Mouse (Mus musculus) forebrain, embryonic 16.5 days (tissue): ENCODE measurements around the gene Pou6f2. TPM values are rescaled to one million over a fixed set of nuclear protein-coding genes. Genes with fewer than 3 reads are reported as not detected.
A peak's percentile ranks its signal among the peaks of the same experiment; 100 is the strongest.

Experiments
- ATAC-seq: fragments of 200-750 bp; cut with Nextera tagmentation; 2 replicates; pipeline ENCODE4 v1.8.0; 2017; ENCODE audit warnings: mild to moderate bottlenecking, moderate library complexity
- H3K27ac ChIP-seq: fragments of 300-500 bp; sonication (generic); 2 replicates; pipeline ENCODE4 v1.5.1; 2014; ENCODE audit warnings: low read length, control low read depth
- H3K27me3 ChIP-seq: fragments of 300-500 bp; sonication (generic); replicated peaks from 2 replicates; pipeline ENCODE4 v1.6.1; 2014; ENCODE audit warnings: low read length; ENCODE audit not compliant: control insufficient read depth, insufficient read depth
- H3K36me3 ChIP-seq: fragments of 300-500 bp; sonication (generic); 2 replicates; pipeline ENCODE4 v1.6.1; 2014; ENCODE audit not compliant: control insufficient read depth, insufficient read depth
- H3K4me1 ChIP-seq: fragments of 300-500 bp; sonication (generic); replicated peaks from 2 replicates; pipeline ENCODE4 v1.6.1; 2014; ENCODE audit warnings: low read length; ENCODE audit not compliant: control insufficient read depth, insufficient read depth
- H3K4me2 ChIP-seq: fragments of 300-500 bp; sonication (generic); 2 replicates; pipeline ENCODE4 v1.6.1; 2014; ENCODE audit warnings: mild to moderate bottlenecking, low read length, control low read depth
- H3K4me3 ChIP-seq: fragments of 300-500 bp; sonication (generic); replicated peaks from 2 replicates; pipeline ENCODE4 v1.5.1; 2014; ENCODE audit warnings: mild to moderate bottlenecking, low read length, control low read depth
- H3K9ac ChIP-seq: fragments of 300-500 bp; sonication (generic); replicated peaks from 2 replicates; pipeline ENCODE4 v1.6.1; 2014; ENCODE audit warnings: low read depth, low read length, control low read depth
- H3K9me3 ChIP-seq: fragments of 300-500 bp; sonication (generic); 2 replicates; pipeline ENCODE4 v1.6.1; 2016; ENCODE audit warnings: low read length; ENCODE audit not compliant: control insufficient read depth
- WGBS: fragments of 180-500 bp; shearing (Covaris S2); extraction: QIAGEN DNeasy Blood & Tissue Kit; methylation state at CpG from one replicate; pipeline ENCODE4 v1.1.7; 2014; 5-methylcytosine and 5-hydroxymethylcytosine counted together
- polyA plus RNA-seq: library from polyadenylated mRNA; unstranded; fragments of >200 nt; fragmentation: Nextera tagmentation; extraction: Ambion mirVana; gene quantifications from 2 replicates; pipeline ENCODE4 v1.2.1, GENCODE M21; 2015

Pou6f2 gene
- polyA plus RNA-seq: 4.6 and 6.5 TPM in 2 replicates

GRCm38 (mm10) chr13:18397586-18397985, at the start of gene Pou6f2:
Pou6f2 (minus strand) TSS chr13:18397686.
- 88% methylated on average over 6 of the region's 6 CpGs for WGBS

GRCm38 (mm10) chr13:18439858-18440257, 42.4 kb upstream of the Pou6f2 start:
- Histone ChIP-seq H3K36me3 (no peaks in the 10 kb centered on the region), H3K27ac (no peak overlapping the region), H3K4me3 (no peak overlapping the region), H3K4me1 (no peaks in the 10 kb centered on the region), H3K9me3 (no peaks in the 10 kb centered on the region), H3K4me2 (no peak overlapping the region), H3K27me3 (no peaks in the 10 kb centered on the region), H3K9ac (no peak overlapping the region)
- ATAC-seq: no peak
- WGBS: 67% methylated on average over 3 of the region's 3 CpGs

More at GRCm38 (mm10) chr13:18397586-18397985, at the start of gene Pou6f2:
- no peak within 1 kb of the TSS for H3K9ac ChIP-seq
- H3K4me2 ChIP-seq: no peak within 1 kb of the TSS
- no peak within 1 kb of the TSS for H3K27ac ChIP-seq
- no peak within 1 kb of the TSS for H3K4me3 ChIP-seq
- ATAC-seq: no peak
- no peaks in the 10 kb centered on the region for H3K9me3 ChIP-seq
- no peaks in the 10 kb centered on the region for H3K4me1 ChIP-seq
- no peaks in the 10 kb centered on the region for H3K36me3 ChIP-seq
- H3K27me3 ChIP-seq: no peaks in the 10 kb centered on the region

GRCm38 (mm10) chr13:18387673-18388072, 9.8 kb downstream of the Pou6f2 start:
- Histone ChIP-seq H3K36me3 (no peaks in the 10 kb centered on the region), H3K4me2 (no peak overlapping the region), H3K9ac (no peak overlapping the region), H3K4me3 (no peak overlapping the region), H3K27ac (no peak overlapping the region), H3K4me1 (no peaks in the 10 kb centered on the region), H3K27me3 (no peaks in the 10 kb centered on the region), H3K9me3 (no peaks in the 10 kb centered on the region)
- no peak for ATAC-seq
- 84% methylated on average over 4 of the region's 4 CpGs for WGBS

DNA sequence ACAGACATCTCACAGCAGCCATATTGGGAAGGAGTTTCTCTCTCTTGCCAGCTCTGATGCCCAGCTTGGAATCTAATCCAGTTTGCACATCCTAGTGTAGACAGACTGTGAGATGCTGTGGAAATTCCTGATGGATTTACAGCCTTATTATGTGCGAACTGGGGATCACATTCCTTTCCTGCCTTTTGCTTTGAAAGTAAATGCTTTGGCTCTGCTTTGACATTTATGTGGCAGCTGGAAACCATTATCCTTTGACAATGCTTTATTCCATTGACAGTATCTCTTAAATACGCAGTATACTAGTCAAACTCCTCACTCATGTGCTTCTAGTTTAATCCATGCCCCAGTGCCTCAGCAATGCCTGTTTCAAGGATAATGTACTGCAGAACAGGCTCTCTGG, 34.1 kb downstream of the Pou6f2 start:
- H3K27me3 ChIP-seq: no peaks in the 10 kb centered on the region
- no peak overlapping the region for H3K27ac ChIP-seq
- H3K9ac ChIP-seq: no peak overlapping the region
- no peaks in the 10 kb centered on the region for H3K9me3 ChIP-seq
- 50% methylated on average over 2 of the region's 2 CpGs for WGBS
- ATAC-seq: no peak
- no peaks in the 10 kb centered on the region for H3K36me3 ChIP-seq
- H3K4me1 ChIP-seq: no peaks in the 10 kb centered on the region
- H3K4me2 ChIP-seq: no peak overlapping the region
- no peak overlapping the region for H3K4me3 ChIP-seq

GRCm38 (mm10) chr13:18344580-18345333, 52.7 kb downstream of the Pou6f2 start:
- Histone ChIP-seq H3K27ac (no peak overlapping the region), H3K27me3 (no peaks in the 10 kb centered on the region), H3K9me3 (no peaks in the 10 kb centered on the region), H3K4me1 (no peaks in the 10 kb centered on the region), H3K4me2 (no peak overlapping the region), H3K4me3 (no peak overlapping the region), H3K36me3 (no peaks in the 10 kb centered on the region), H3K9ac (no peak overlapping the region)
- ATAC-seq: no peak
- 84% methylated on average over 4 of the region's 4 CpGs for WGBS

GRCm38 (mm10) chr13:18338910-18339501, 58.5 kb downstream of the Pou6f2 start:
- Histone ChIP-seq H3K27me3 (no peaks in the 10 kb centered on the region), H3K4me1 (no peaks in the 10 kb centered on the region), H3K27ac (no peak overlapping the region), H3K9me3 (no peaks in the 10 kb centered on the region), H3K9ac (no peak overlapping the region), H3K4me2 (no peak overlapping the region), H3K36me3 (no peaks in the 10 kb centered on the region), H3K4me3 (no peak overlapping the region)
- no peak for ATAC-seq
- 76% methylated on average over 10 of the region's 10 CpGs for WGBS

- no peak overlapping the region for H3K4me3 ChIP-seq
- H3K4me2 ChIP-seq: no peak overlapping the region
- no peak overlapping the region for H3K27ac ChIP-seq
- ATAC-seq: peak; percentile 18; the same call in 1 of the 2 replicates
- no peak overlapping the region for H3K9ac ChIP-seq
- no peaks in the 10 kb centered on the region for H3K9me3 ChIP-seq
- no peaks in the 10 kb centered on the region for H3K36me3 ChIP-seq
- no peaks in the 10 kb centered on the region for H3K4me1 ChIP-seq
- H3K27me3 ChIP-seq: no peaks in the 10 kb centered on the region
- WGBS: 46% methylated on average over 2 of the region's 2 CpGs
These were observed 59.5 kb downstream of the Pou6f2 start for GRCm38 (mm10) chr13:18338022-18338421.

DNA sequence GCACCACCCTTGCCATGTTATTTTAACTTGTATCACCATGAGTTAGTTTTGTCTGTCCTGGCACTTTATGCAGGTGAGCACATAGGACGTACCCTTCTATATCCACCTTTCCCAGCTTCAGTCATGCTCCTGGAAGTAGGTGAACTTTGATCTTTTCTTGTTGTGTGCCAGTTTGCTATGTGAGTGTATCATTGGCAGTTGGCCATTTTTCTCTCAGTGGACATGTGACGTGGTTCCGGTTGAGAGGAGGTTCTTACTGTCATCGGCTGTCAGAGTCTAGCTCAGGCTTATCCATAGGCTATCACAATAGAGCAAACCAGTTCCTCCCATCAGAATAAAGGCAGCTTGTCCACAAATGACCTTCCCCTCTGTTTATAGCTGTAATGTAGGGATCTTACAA, 63.5 kb downstream of the Pou6f2 start:
- H3K9ac ChIP-seq: no peak overlapping the region

DNA sequence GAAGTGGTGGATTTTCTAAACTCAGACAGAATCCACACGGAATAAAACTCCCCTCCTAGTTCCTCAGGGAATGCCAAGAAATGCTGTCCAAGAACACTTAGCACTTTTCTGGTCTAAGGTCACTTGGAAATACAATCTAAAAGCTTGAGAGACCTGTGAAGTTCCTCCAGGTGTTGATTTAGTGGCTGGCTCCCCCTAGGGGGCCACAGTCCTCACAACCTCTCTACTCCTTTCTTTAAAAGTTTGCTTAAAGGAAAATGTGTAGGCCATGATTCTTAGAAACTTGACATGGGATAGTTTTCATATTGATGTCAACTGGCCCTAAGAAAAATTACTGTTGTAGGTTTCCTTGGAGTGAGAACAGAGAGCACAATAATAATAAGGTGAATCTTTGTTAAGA, 64.9 kb downstream of the Pou6f2 start:
- no peaks in the 10 kb centered on the region for H3K27me3 ChIP-seq
- H3K4me2 ChIP-seq: no peak overlapping the region
- H3K4me3 ChIP-seq: no peak overlapping the region
- H3K27ac ChIP-seq: no peak overlapping the region
- H3K9ac ChIP-seq: no peak overlapping the region
- no peaks in the 10 kb centered on the region for H3K4me1 ChIP-seq
- H3K36me3 ChIP-seq: no peaks in the 10 kb centered on the region
- no peak for ATAC-seq
- 61% methylated on average over 1 of the region's 1 CpGs for WGBS
- H3K9me3 ChIP-seq: no peaks in the 10 kb centered on the region

More for the DNA sequence above, 63.5 kb downstream of the Pou6f2 start:
- Histone ChIP-seq H3K9me3 (no peaks in the 10 kb centered on the region), H3K27ac (no peak overlapping the region), H3K36me3 (no peaks in the 10 kb centered on the region), H3K27me3 (no peaks in the 10 kb centered on the region), H3K4me3 (no peak overlapping the region), H3K4me1 (no peaks in the 10 kb centered on the region), H3K4me2 (no peak overlapping the region)
- WGBS: 80% methylated on average over 4 of the region's 4 CpGs
- ATAC-seq: no peak
